Mouse (Mus musculus): Measurements from ENCODE around the gene Rragd. TPM values are rescaled to one million over a fixed set of nuclear protein-coding genes. Genes with fewer than 3 reads are reported as not detected.

Rragd gene
- total RNA-seq, 2 experiments from 2014 or later, result 0.14 TPM; not detected in 1

Other genes with a start within 250 kb of the Rragd start
- gene Lyrm2, start 182.8 kb upstream of the Rragd start, total RNA-seq (2014; fragmentation: Nextera tagmentation), result 11.3 and 17.3 TPM in 2 replicates
- gene Lyrm2, start 182.8 kb upstream of the Rragd start, total RNA-seq (2017), result 39.0 and 66.1 TPM in 2 replicates
- 4.2 and 9.0 TPM in 2 replicates for gene Ankrd6, start 32.2 kb upstream of the Rragd start, total RNA-seq (2014; fragmentation: Nextera tagmentation)
- 1.3 and 3.1 TPM in 2 replicates for gene Ankrd6, start 32.2 kb upstream of the Rragd start, total RNA-seq (2017)
- 37.2 and 51.3 TPM in 2 replicates for gene Ube2j1, start 48.4 kb downstream of the Rragd start, total RNA-seq (2014; fragmentation: Nextera tagmentation)
- gene Ube2j1, start 48.4 kb downstream of the Rragd start, total RNA-seq (2017), result 43.5 and 48.0 TPM in 2 replicates
- gene Gabrr2, start 80.0 kb downstream of the Rragd start, total RNA-seq (2014; fragmentation: Nextera tagmentation), result 4.0 TPM in 1 of 2 replicates, not detected in the other
- gene Gabrr2, start 80.0 kb downstream of the Rragd start, total RNA-seq (2017), result not detected in 2 replicates
- gene Gabrr1, start 149.5 kb downstream of the Rragd start, total RNA-seq (2014; fragmentation: Nextera tagmentation), result not detected in 2 replicates
- not detected in 2 replicates for gene Gabrr1, start 149.5 kb downstream of the Rragd start, total RNA-seq (2017)
- gene Pm20d2, start 206.7 kb downstream of the Rragd start, total RNA-seq (2014; fragmentation: Nextera tagmentation), result 1.2 and 4.1 TPM in 2 replicates
- 0.42 and 1.5 TPM in 2 replicates for gene Pm20d2, start 206.7 kb downstream of the Rragd start, total RNA-seq (2017)
- gene Srsf12, start 226.0 kb downstream of the Rragd start, total RNA-seq (2014; fragmentation: Nextera tagmentation), result not detected in 2 replicates
- 0.08 TPM in 1 of 2 replicates, not detected in the other for gene Srsf12, start 226.0 kb downstream of the Rragd start, total RNA-seq (2017)